Mouse (Mus musculus) activated CD4-positive, CD25-positive, alpha-beta regulatory T cell, adult 4 months (primary cell): Measurements from ENCODE around the gene Ndufa13. TPM values are rescaled to one million over a fixed set of nuclear protein-coding genes. Genes with fewer than 3 reads are reported as not detected.

Experiments used
- ATAC-seq: one replicate; pipeline ENCODE4 v1.8.0; 2017
- polyA plus RNA-seq, 2 experiments: library from polyadenylated mRNA; unstranded; fragments of 100-300 nt; shearing (Covaris generic); gene quantifications; one replicate each; pipeline ENCODE4 v1.2.1; 2017

The Ndufa13 gene
- polyA plus RNA-seq, 2 experiments from 2014 or later: 231 to 276 TPM

- ATAC-seq: no peak
These were observed 3.9 kb upstream of the Ndufa13 start for GRCm38 (mm10) chr8:69906260-69906659.

- no peak for ATAC-seq
These were observed 1.7 kb upstream of the Ndufa13 start for GRCm38 (mm10) chr8:69904096-69904495.

GRCm38 (mm10) chr8:69903063-69903542 is 745 bp upstream of the Ndufa13 start:
- ATAC-seq: peak; percentile 62

GRCm38 (mm10) chr8:69901484-69902162 is 735 bp downstream of the Ndufa13 start:
- ATAC-seq: peak; percentile 60

GRCm38 (mm10) chr8:69900895-69901451 is 1.4 kb downstream of the Ndufa13 start:
- peak; percentile 15 for ATAC-seq

GRCm38 (mm10) chr8:69899876-69900275 is 2.5 kb downstream of the Ndufa13 start:
- ATAC-seq: no peak

GRCm38 (mm10) chr8:69897857-69898256 is 4.5 kb downstream of the Ndufa13 start:
- no peak for ATAC-seq

- no peak for ATAC-seq
These were observed 6.4 kb downstream of the Ndufa13 start for GRCm38 (mm10) chr8:69895772-69896451.

- no peak for ATAC-seq
These were observed 7.5 kb downstream of the Ndufa13 start for GRCm38 (mm10) chr8:69894836-69895332.

- ATAC-seq: no peak
These were observed 8.5 kb downstream of the Ndufa13 start for GRCm38 (mm10) chr8:69893863-69894262.

GRCm38 (mm10) chr8:69890813-69891241 is 11.5 kb downstream of the Ndufa13 start:
- ATAC-seq: no peak

GRCm38 (mm10) chr8:69888902-69889301 is 13.5 kb downstream of the Ndufa13 start:
- ATAC-seq: no peak

- no peak for ATAC-seq
These were observed 14.0 kb downstream of the Ndufa13 start for GRCm38 (mm10) chr8:69888244-69888866.

GRCm38 (mm10) chr8:69887289-69888243 is 14.8 kb downstream of the Ndufa13 start, which contains the start of gene Cilp2:
Gene Cilp2 (minus strand): TSS chr8:69887687.
- ATAC-seq: peak; percentile 40

GRCm38 (mm10) chr8:69884141-69884540 is 18.2 kb downstream of the Ndufa13 start:
- no peak for ATAC-seq

GRCm38 (mm10) chr8:69882833-69883600 is 19.3 kb downstream of the Ndufa13 start:
- no peak for ATAC-seq

GRCm38 (mm10) chr8:69882021-69882756 is 20.2 kb downstream of the Ndufa13 start:
- ATAC-seq: no peak

- ATAC-seq: no peak
These were observed 21.0 kb downstream of the Ndufa13 start for GRCm38 (mm10) chr8:69881261-69881865.

GRCm38 (mm10) chr8:69880841-69881240 is 21.5 kb downstream of the Ndufa13 start:
- ATAC-seq: no peak

GRCm38 (mm10) chr8:69879678-69880077 is 22.7 kb downstream of the Ndufa13 start:
- ATAC-seq: no peak
